Comparison of ENCODE assay signal across 8 mouse cellular contexts in the genomic region with DNA sequence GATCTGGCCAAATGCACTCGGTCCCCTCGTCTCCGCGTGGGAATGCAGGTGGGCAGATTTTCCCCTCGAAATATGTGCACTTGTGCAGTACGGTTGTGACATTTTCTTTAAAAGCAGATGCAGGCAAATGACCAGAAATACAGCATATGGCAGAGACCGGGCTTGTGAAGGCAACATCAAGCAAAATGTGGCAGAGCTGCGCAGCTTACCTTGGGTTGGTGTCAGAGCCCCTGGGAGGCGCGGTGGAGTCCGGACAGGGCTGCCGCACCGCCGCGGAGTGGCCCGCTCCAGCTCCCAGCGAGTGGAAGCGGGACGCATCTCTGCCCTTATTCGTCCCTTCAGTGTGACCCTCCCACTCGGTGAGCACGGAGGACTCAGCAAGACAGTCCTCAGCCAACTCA. TPM values are rescaled to one million over a fixed set of nuclear protein-coding genes. Genes with fewer than 3 reads are reported as not detected.
DNase-seq lines count a peak whose midpoint lies in the region; ATAC-seq and TF ChIP-seq lines count a peak whose summit lies in the region.
"Had no signal": no experiment of that assay in that cellular context is flagged by ENCODE, and none has a peak within 500 bp of the region (broad histone marks: within the 10 kb centered on the region; RNA-seq: fewer than 3 reads in every experiment).

A gene (minus strand): TSS at position 332 of the 401 bp plus-strand sequence.

- TF ChIP-seq POLR2A in olfactory bulb, adult 2 months (IDR thresholded peaks at IDR 0.05; ENCODE audit: insufficient read depth, low read depth, low read length) = no peak

- H3K9ac ChIP-seq in ES-E14 (ENCODE audit: insufficient read depth, low read depth, low read length, poor library complexity, severe bottlenecking) = peak within 1 kb of the TSS; percentile 40; the same call in 1 of the 2 replicates
- H3K9ac ChIP-seq in embryonic facial prominence, embryonic 12.5 days = peak within 1 kb of the TSS; percentile 69
- peak within 1 kb of the TSS; percentile 56 for H3K9ac ChIP-seq in hindbrain, embryonic 12.5 days
- H3K9ac ChIP-seq in limb, embryonic 13.5 days = peak within 1 kb of the TSS; percentile 76

- in situ Hi-C loops in ES-E14 (cut with MboI; ENCODE audit: low sequenced_read_pairs in 2 of 2, unreplicated experiment in 2 of 2) = no loop called here

- H3K4me2 ChIP-seq in embryonic facial prominence, embryonic 12.5 days (replicated peaks) = peak within 1 kb of the TSS; percentile 97
- H3K4me2 ChIP-seq in hindbrain, embryonic 12.5 days (replicated peaks) = peak within 1 kb of the TSS; percentile 99
- peak within 1 kb of the TSS; percentile 97 for H3K4me2 ChIP-seq in limb, embryonic 13.5 days (replicated peaks)

- H3K36me3 ChIP-seq in E14TG2a.4 (ENCODE audit: insufficient read depth, low read length) = no peaks in the 10 kb centered on the region
- no peaks in the 10 kb centered on the region for H3K36me3 ChIP-seq in ES-E14 (ENCODE audit: control insufficient read depth, insufficient read depth, low read length, poor library complexity, severe bottlenecking)
- H3K36me3 ChIP-seq in embryonic facial prominence, embryonic 12.5 days = no peaks in the 10 kb centered on the region
- no peaks in the 10 kb centered on the region for H3K36me3 ChIP-seq in hindbrain, embryonic 12.5 days
- no peaks in the 10 kb centered on the region for H3K36me3 ChIP-seq in limb, embryonic 13.5 days

- TF ChIP-seq CTCF in E14TG2a.4 (conservative IDR thresholded peaks at IDR 0.05; ENCODE audit: low read length) = no peak
- TF ChIP-seq CTCF in olfactory bulb, adult 2 months (IDR thresholded peaks at IDR 0.05; ENCODE audit: insufficient read depth, low read depth, low read length) = no peak

- ATAC-seq in embryonic facial prominence, embryonic 12.5 days (ENCODE audit: insufficient number of reproducible peaks, insufficient read depth, low FRiP score, low TSS enrichment) = peak; percentile 18; the same call in 1 of the 2 replicates
- peak; percentile 67 for ATAC-seq in hindbrain, embryonic 12.5 days (ENCODE audit: low FRiP score)
- peak; percentile 55 for ATAC-seq in limb, embryonic 13.5 days (ENCODE audit: low FRiP score, low read depth)

- H3K27ac ChIP-seq in ES-E14 (ENCODE audit: insufficient read depth, low read depth, low read length, poor library complexity, severe bottlenecking) = no peak within 1 kb of the TSS
- no peak within 1 kb of the TSS for H3K27ac ChIP-seq in embryonic facial prominence, embryonic 12.5 days
- H3K27ac ChIP-seq in hindbrain, embryonic 12.5 days = no peak within 1 kb of the TSS
- no peak within 1 kb of the TSS for H3K27ac ChIP-seq in limb, embryonic 13.5 days
- H3K27ac ChIP-seq in olfactory bulb, adult 2 months (ENCODE audit: insufficient read depth, low read depth, low read length) = no peak within 1 kb of the TSS

- H3K9me3 ChIP-seq in E14TG2a.4 (ENCODE audit: low read length) (no peaks in the 10 kb centered on the region), ES-E14 (ENCODE audit: control insufficient read depth, insufficient read depth, low read depth, low read length) (no peaks in the 10 kb centered on the region)
- no peaks in the 10 kb centered on the region for H3K9me3 ChIP-seq in embryonic facial prominence, embryonic 12.5 days
- H3K9me3 ChIP-seq in hindbrain, embryonic 12.5 days (replicated peaks) = no peaks in the 10 kb centered on the region
- no peaks in the 10 kb centered on the region for H3K9me3 ChIP-seq in limb, embryonic 13.5 days

- H3K4me3 ChIP-seq in E14TG2a.4 (replicated peaks; ENCODE audit: low read length) (peak within 1 kb of the TSS; percentile 66), ES-E14 (ENCODE audit: insufficient read depth in 1 of 2, low read depth in 1 of 2, low read length in 2 of 2, poor library complexity in 1 of 2, severe bottlenecking in 1 of 2) (peak within 1 kb of the TSS; percentile 21 to 57)
- peak within 1 kb of the TSS; percentile 55 for H3K4me3 ChIP-seq in embryonic facial prominence, embryonic 12.5 days
- peak within 1 kb of the TSS; percentile 59 for H3K4me3 ChIP-seq in hindbrain, embryonic 12.5 days
- peak within 1 kb of the TSS; percentile 68 for H3K4me3 ChIP-seq in limb, embryonic 13.5 days
- H3K4me3 ChIP-seq in olfactory bulb, adult 2 months (ENCODE audit: insufficient read depth, low read depth, low read length) = peak within 1 kb of the TSS; percentile 51
- H3K4me3 ChIP-seq: erythroblast, embryonic 14.5 days had no signal

- peaks cover 59% of the 10 kb centered on the region for H3K27me3 ChIP-seq in E14TG2a.4 (ENCODE audit: insufficient read depth, low read length)
- H3K27me3 ChIP-seq in embryonic facial prominence, embryonic 12.5 days = peaks cover 52% of the 10 kb centered on the region
- H3K27me3 ChIP-seq in hindbrain, embryonic 12.5 days = peaks cover 50% of the 10 kb centered on the region
- H3K27me3 ChIP-seq in limb, embryonic 13.5 days = peaks cover 56% of the 10 kb centered on the region

- peak; percentile 12 for DNase-seq in ES-E14 (ENCODE audit: low read depth, low spot score)
- no peak for DNase-seq in adrenal gland, postnatal 4 days (ENCODE audit: low spot score in 2 of 2)

- WGBS in embryonic facial prominence, embryonic 12.5 days = 1% methylated on average over 22 of the region's 22 CpGs
- under 1% methylated on average over 22 of the region's 22 CpGs for WGBS in hindbrain, embryonic 12.5 days
- WGBS in limb, embryonic 13.5 days = 1% methylated on average over 22 of the region's 22 CpGs
- WGBS in olfactory bulb, adult 2 months = under 1% methylated on average over 22 of the region's 22 CpGs

- H3K4me1 ChIP-seq in E14TG2a.4 (replicated peaks; ENCODE audit: low read depth, low read length) (peaks cover 8% of the 10 kb centered on the region), ES-E14 (ENCODE audit: control insufficient read depth in 2 of 2, insufficient read depth in 2 of 2, low read length in 2 of 2, poor library complexity in 1 of 2) (peaks cover 0 to 2% of the 10 kb centered on the region in 2 experiments; a peak in 1 of 4 replicates)
- H3K4me1 ChIP-seq in embryonic facial prominence, embryonic 12.5 days = no peaks in the 10 kb centered on the region; the same call in 1 of the 2 replicates
- peaks cover 9% of the 10 kb centered on the region; the same call in 1 of the 2 replicates for H3K4me1 ChIP-seq in hindbrain, embryonic 12.5 days
- H3K4me1 ChIP-seq in limb, embryonic 13.5 days = peaks cover 10% of the 10 kb centered on the region; the same call in 1 of the 2 replicates
- H3K4me1 ChIP-seq in olfactory bulb, adult 2 months (ENCODE audit: control insufficient read depth, insufficient read depth, low read length) = peaks cover 9% of the 10 kb centered on the region

TF ChIP-seq in ES-E14, 5 proteins besides CTCF, POLR2A, EP300 and RAD21:
- TF ChIP-seq MAFK (IDR thresholded peaks at IDR 0.05; ENCODE audit: insufficient read depth, low read depth, low read length) (no peak), ZC3H11A (IDR thresholded peaks at IDR 0.05; ENCODE audit: borderline replicate concordance, low read depth, low read length) (no peak), CHD2 (IDR thresholded peaks at IDR 0.05; ENCODE audit: low read depth, low read length) (no peak), ZNF384 (IDR thresholded peaks at IDR 0.05; ENCODE audit: low read depth, low read length) (no peak), HCFC1 (IDR thresholded peaks at IDR 0.05; ENCODE audit: borderline replicate concordance, insufficient read depth, low read length) (no peak)

RNA-seq across cellular contexts. Expression of the gene that starts here (rescaled TPM):
- total RNA-seq in ES-E14 (2012; rRNA removed) = not detected in 2 replicates
- polyA plus RNA-seq in embryonic facial prominence, embryonic 12.5 days (2016; fragmentation: Nextera tagmentation; extraction: Ambion mirVana) = 1.1 and 1.3 TPM in 2 replicates
- 0.71 and 1.3 TPM in 2 replicates for polyA plus RNA-seq in hindbrain, embryonic 12.5 days (2016; fragmentation: Nextera tagmentation; extraction: Ambion mirVana)
- 6.0 and 6.5 TPM in 2 replicates for polyA plus RNA-seq in limb, embryonic 13.5 days (2015; fragmentation: Nextera tagmentation; extraction: Ambion mirVana)
- polyA plus RNA-seq in olfactory bulb, adult 2 months (2012; ENCODE audit: insufficient read depth, insufficient read length, low replicate concordance, missing spikeins) = not detected in 2 replicates
- total RNA-seq in adrenal gland, postnatal 4 days (2021) = under 1 TPM; 0.34 to 0.53 TPM
- polyA plus RNA-seq: erythroblast, embryonic 14.5 days had no signal

Comparison
In these comparisons a context has a peak if more than half of its experiments do, and no peak if none do; other contexts are left out.
1. Peak in DNase-seq, H3K4me3 ChIP-seq and H3K9ac ChIP-seq in ES-E14; RNA of the gene not detected or under 1 TPM.